Mouse (Mus musculus) megakaryocyte, adult 5-6 weeks (primary cell): ENCODE measurements around the gene Wwp2. TPM values are rescaled to one million over a fixed set of nuclear protein-coding genes. Genes with fewer than 3 reads are reported as not detected.
"Not testable (repeated sequence)": the region's sequence is repeated elsewhere in the genome, so short reads cannot be mapped to it uniquely, and the experiment has no call there.

Experiments
- ATAC-seq: 2 replicates; pipeline ENCODE4 v1.8.0; 2016; ENCODE audit warnings: mild to moderate bottlenecking, inconsistent platforms; ENCODE audit not compliant: poor library complexity, severe bottlenecking
- total RNA-seq, 2 experiments: library from RNA; stranded (forward) in 1 of 2; stranded (reverse) in 1 of 2; fragments of 153-499, 151-499 nt in 1 of 2; fragments of 221-1000, 200-1000 nt in 1 of 2; gene quantifications; 2 replicates each; pipeline versions ENCODE4 v1.2.3 to v1.2.4; 2015 to 2017

Wwp2 gene
- total RNA-seq, 2 experiments from 2014 or later = 37.4 to 74.5 TPM

- peak; percentile 51 for ATAC-seq
Observed at GRCm38 (mm10) chr8:107472403-107473100, 36.4 kb downstream of the Wwp2 start.

GRCm38 (mm10) chr8:107473369-107473768 lies 37.2 kb downstream of the Wwp2 start:
- ATAC-seq = no peak

GRCm38 (mm10) chr8:107475613-107476012 lies 39.4 kb downstream of the Wwp2 start:
- no peak for ATAC-seq

- ATAC-seq = not testable (repeated sequence)
Observed at GRCm38 (mm10) chr8:107476786-107477185, 40.6 kb downstream of the Wwp2 start.

GRCm38 (mm10) chr8:107478728-107479127 lies 42.6 kb downstream of the Wwp2 start:
- ATAC-seq = no peak

- no peak for ATAC-seq
Observed at GRCm38 (mm10) chr8:107480436-107480835, 44.3 kb downstream of the Wwp2 start.

GRCm38 (mm10) chr8:107483250-107483649 lies 47.1 kb downstream of the Wwp2 start:
- ATAC-seq = no peak

- no peak for ATAC-seq
Observed at GRCm38 (mm10) chr8:107484956-107485355, 48.8 kb downstream of the Wwp2 start.

GRCm38 (mm10) chr8:107488551-107488950 lies 52.4 kb downstream of the Wwp2 start:
- no peak for ATAC-seq

- no peak for ATAC-seq
Observed at GRCm38 (mm10) chr8:107489086-107489485, 52.9 kb downstream of the Wwp2 start.

- ATAC-seq = no peak
Observed at GRCm38 (mm10) chr8:107489921-107490320, 53.8 kb downstream of the Wwp2 start.

GRCm38 (mm10) chr8:107490649-107491048 lies 54.5 kb downstream of the Wwp2 start:
- ATAC-seq = no peak

GRCm38 (mm10) chr8:107491212-107491611 lies 55.0 kb downstream of the Wwp2 start:
- no peak for ATAC-seq

- ATAC-seq = no peak
Observed at GRCm38 (mm10) chr8:107491831-107492230, 55.7 kb downstream of the Wwp2 start.

GRCm38 (mm10) chr8:107492802-107493201 lies 56.6 kb downstream of the Wwp2 start:
- ATAC-seq = no peak

- ATAC-seq = no peak
Observed at GRCm38 (mm10) chr8:107495425-107495824, 59.3 kb downstream of the Wwp2 start.

GRCm38 (mm10) chr8:107497708-107498107 lies 61.5 kb downstream of the Wwp2 start:
- no peak for ATAC-seq

GRCm38 (mm10) chr8:107498390-107498789 lies 62.2 kb downstream of the Wwp2 start:
- ATAC-seq = no peak

GRCm38 (mm10) chr8:107498806-107499205 lies 62.6 kb downstream of the Wwp2 start:
- ATAC-seq = no peak

- no peak for ATAC-seq
Observed at GRCm38 (mm10) chr8:107499519-107499918, 63.4 kb downstream of the Wwp2 start.

GRCm38 (mm10) chr8:107502407-107502806 lies 66.2 kb downstream of the Wwp2 start:
- peak; percentile 68 for ATAC-seq

GRCm38 (mm10) chr8:107502922-107503321 lies 66.8 kb downstream of the Wwp2 start:
- ATAC-seq = peak; percentile 65

GRCm38 (mm10) chr8:107503354-107503753 lies 67.2 kb downstream of the Wwp2 start:
- peak; percentile 14 for ATAC-seq
